ENCODE assay signal across 19 mouse cellular contexts in genomic region chr12:63552831-63553230, GRCm38 (mm10).
A peak's percentile ranks its signal among the peaks of the same experiment; 100 is the strongest.
DNase-seq lines count a peak whose midpoint lies in the region; ATAC-seq lines count a peak whose summit lies in the region.
"Had no signal": no experiment of that assay in that cellular context is flagged by ENCODE, and none has a peak within 500 bp of the region (broad histone marks: within the 10 kb centered on the region; RNA-seq: fewer than 3 reads in every experiment).

No protein-coding gene starts in this region.

- H3K9me3 ChIP-seq in heart, embryonic 14.5 days (ENCODE audit: control insufficient read depth, low read length), result no peaks in the 10 kb centered on the region
- no peaks in the 10 kb centered on the region for H3K9me3 ChIP-seq in heart, embryonic 11.5 days (replicated peaks; ENCODE audit: control insufficient read depth, low read length)
- H3K9me3 ChIP-seq in intestine, embryonic 16.5 days (ENCODE audit: control insufficient read depth, low read length), result no peaks in the 10 kb centered on the region
- H3K9me3 ChIP-seq in hindbrain, embryonic 12.5 days (replicated peaks), result no peaks in the 10 kb centered on the region
- no peaks in the 10 kb centered on the region for H3K9me3 ChIP-seq in embryonic facial prominence, embryonic 10.5 days
- H3K9me3 ChIP-seq: embryonic facial prominence, embryonic 13.5 days; hindbrain, embryonic 13.5 days; midbrain, embryonic 10.5 days had no signal

- no peaks in the 10 kb centered on the region for H3K27me3 ChIP-seq in heart, embryonic 14.5 days (ENCODE audit: control insufficient read depth, insufficient read depth, low read length)
- no peaks in the 10 kb centered on the region for H3K27me3 ChIP-seq in heart, embryonic 11.5 days (ENCODE audit: control insufficient read depth, insufficient read depth, low read length)
- no peaks in the 10 kb centered on the region for H3K27me3 ChIP-seq in intestine, embryonic 16.5 days (replicated peaks; ENCODE audit: control insufficient read depth, insufficient read depth, low read length)
- H3K27me3 ChIP-seq in hindbrain, embryonic 12.5 days, result no peaks in the 10 kb centered on the region
- no peaks in the 10 kb centered on the region for H3K27me3 ChIP-seq in embryonic facial prominence, embryonic 10.5 days (replicated peaks; ENCODE audit: low read depth, poor library complexity, severe bottlenecking)
- H3K27me3 ChIP-seq: embryonic facial prominence, embryonic 13.5 days; hindbrain, embryonic 13.5 days had no signal

- WGBS in heart, embryonic 14.5 days, result 36% methylated on average over 4 of the region's 4 CpGs
- WGBS in heart, embryonic 11.5 days (ENCODE audit: insufficient replicate concordance), result 46% methylated on average over 4 of the region's 4 CpGs
- WGBS in intestine, embryonic 16.5 days, result 58% methylated on average over 4 of the region's 4 CpGs
- WGBS in hindbrain, embryonic 12.5 days, result 74% methylated on average over 4 of the region's 4 CpGs
- 74% methylated on average over 4 of the region's 4 CpGs for WGBS in embryonic facial prominence, embryonic 10.5 days

- peak overlapping the region; percentile 57 for H3K4me2 ChIP-seq in heart, embryonic 14.5 days (ENCODE audit: low read length)
- no peak overlapping the region for H3K4me2 ChIP-seq in heart, embryonic 11.5 days
- H3K4me2 ChIP-seq in intestine, embryonic 16.5 days (ENCODE audit: low read depth, low read length), result 0 out of 2 replicates have a peak overlapping the region, but pooled peaks have one; percentile 12
- no peak overlapping the region for H3K4me2 ChIP-seq in hindbrain, embryonic 12.5 days (replicated peaks)
- H3K4me2 ChIP-seq: embryonic facial prominence, embryonic 13.5 days; hindbrain, embryonic 13.5 days had no signal

- H3K36me3 ChIP-seq in heart, embryonic 14.5 days (ENCODE audit: control insufficient read depth, insufficient read depth, low read length), result no peaks in the 10 kb centered on the region
- H3K36me3 ChIP-seq in heart, embryonic 11.5 days (ENCODE audit: control insufficient read depth, insufficient read depth, low read length), result no peaks in the 10 kb centered on the region
- no peaks in the 10 kb centered on the region for H3K36me3 ChIP-seq in intestine, embryonic 16.5 days (ENCODE audit: control insufficient read depth, insufficient read depth, low read length)
- no peaks in the 10 kb centered on the region for H3K36me3 ChIP-seq in hindbrain, embryonic 12.5 days
- H3K36me3 ChIP-seq in embryonic facial prominence, embryonic 10.5 days (replicated peaks), result no peaks in the 10 kb centered on the region
- H3K36me3 ChIP-seq: embryonic facial prominence, embryonic 13.5 days; hindbrain, embryonic 13.5 days; midbrain, embryonic 10.5 days had no signal

- peak overlapping the region in 1 of 2 experiments; percentile 20; a peak in 2 of 4 replicates for H3K4me3 ChIP-seq in heart, embryonic 14.5 days (ENCODE audit: control insufficient read depth in 1 of 2, insufficient read depth in 1 of 2, low read depth in 1 of 2, low read length in 2 of 2)
- H3K4me3 ChIP-seq in heart, embryonic 11.5 days (ENCODE audit: low read depth, low read length), result no peak overlapping the region
- H3K4me3 ChIP-seq in intestine, embryonic 16.5 days (ENCODE audit: low read length), result no peak overlapping the region
- H3K4me3 ChIP-seq in hindbrain, embryonic 12.5 days, result no peak overlapping the region
- H3K4me3 ChIP-seq in embryonic facial prominence, embryonic 10.5 days, result no peak overlapping the region
- H3K4me3 ChIP-seq: embryonic facial prominence, embryonic 13.5 days; hindbrain, embryonic 13.5 days; midbrain, embryonic 10.5 days had no signal

- no peak for ATAC-seq in heart, embryonic 14.5 days (ENCODE audit: insufficient number of reproducible peaks, insufficient read depth, low FRiP score, low read depth)
- no peak for ATAC-seq in heart, embryonic 11.5 days (replicated peaks; ENCODE audit: insufficient number of reproducible peaks, low FRiP score, low TSS enrichment)
- no peak for ATAC-seq in intestine, embryonic 16.5 days
- no peak for ATAC-seq in hindbrain, embryonic 12.5 days (ENCODE audit: low FRiP score)

- H3K9ac ChIP-seq in heart, embryonic 14.5 days (ENCODE audit: low read length), result no peak overlapping the region
- H3K9ac ChIP-seq in heart, embryonic 11.5 days (ENCODE audit: low read depth, low read length), result no peak overlapping the region
- no peak overlapping the region for H3K9ac ChIP-seq in intestine, embryonic 16.5 days (ENCODE audit: low read depth, low read length)
- no peak overlapping the region for H3K9ac ChIP-seq in hindbrain, embryonic 12.5 days
- H3K9ac ChIP-seq: embryonic facial prominence, embryonic 13.5 days; hindbrain, embryonic 13.5 days had no signal

- H3K27ac ChIP-seq in heart, embryonic 14.5 days (replicated peaks in 1 of 2; ENCODE audit: control insufficient read depth in 1 of 2, insufficient read depth in 1 of 2, low read depth in 2 of 2, low read length in 2 of 2), result no peak overlapping the region
- H3K27ac ChIP-seq in heart, embryonic 11.5 days (ENCODE audit: low read depth, low read length), result no peak overlapping the region
- H3K27ac ChIP-seq in intestine, embryonic 16.5 days (ENCODE audit: low read length), result no peak overlapping the region
- no peak overlapping the region for H3K27ac ChIP-seq in hindbrain, embryonic 12.5 days
- H3K27ac ChIP-seq in embryonic facial prominence, embryonic 10.5 days (replicated peaks), result no peak overlapping the region
- H3K27ac ChIP-seq: embryonic facial prominence, embryonic 13.5 days; hindbrain, embryonic 13.5 days; midbrain, embryonic 10.5 days had no signal

- no peaks in the 10 kb centered on the region for H3K4me1 ChIP-seq in heart, embryonic 14.5 days (ENCODE audit: control insufficient read depth in 2 of 2, insufficient read depth in 2 of 2, low read length in 2 of 2)
- no peaks in the 10 kb centered on the region for H3K4me1 ChIP-seq in heart, embryonic 11.5 days (ENCODE audit: control insufficient read depth, insufficient read depth, low read length)
- no peaks in the 10 kb centered on the region for H3K4me1 ChIP-seq in intestine, embryonic 16.5 days (ENCODE audit: control insufficient read depth, insufficient read depth, low read length)
- H3K4me1 ChIP-seq in hindbrain, embryonic 12.5 days, result no peaks in the 10 kb centered on the region
- H3K4me1 ChIP-seq in embryonic facial prominence, embryonic 10.5 days, result no peaks in the 10 kb centered on the region
- H3K4me1 ChIP-seq: embryonic facial prominence, embryonic 13.5 days; hindbrain, embryonic 13.5 days; midbrain, embryonic 10.5 days had no signal

- DNase-seq in 3134 (ENCODE audit: extremely low read depth, insufficient read length, low spot score) (peak; percentile 41), MEL-GATA-1-ER (ENCODE audit: extremely low read depth, low read depth) (peak; percentile 38)
- DNase-seq in embryonic facial prominence, embryonic 10.5 days (ENCODE audit: low spot score), result no peak
- DNase-seq in urinary bladder, postnatal 36 days (ENCODE audit: low spot score in 2 of 2), result no peak
- DNase-seq: cerebellum, adult 11 months; cerebellum, postnatal 36 days; kidney, adult 18-20 months; kidney, postnatal 36 days; liver; right cerebral cortex, adult 18-20 months; spleen, adult 18-20 months; thymus, postnatal 36 days had no signal

Comparison
In these comparisons a context has a peak if more than half of its experiments do, and no peak if none do; other contexts are left out.
1. H3K4me2 ChIP-seq: peak in heart, embryonic 14.5 days (single experiment) and intestine, embryonic 16.5 days (single experiment); none in heart, embryonic 11.5 days (single experiment) and hindbrain, embryonic 12.5 days (single experiment).
2. DNase-seq: peak in 3134 (single experiment) and MEL-GATA-1-ER (single experiment); none in embryonic facial prominence, embryonic 10.5 days (single experiment) and urinary bladder, postnatal 36 days (0 of 2).